Mouse (Mus musculus) cortical plate, adult 2 months (tissue): ENCODE measurements around the gene Gm37240.

ENCODE experiments used
- CTCF ChIP-seq: fragments of 200-500 bp; IDR thresholded peaks from 2 replicates; pipeline ENCODE4 v1.5.1; 2011; ENCODE audit warnings: mild to moderate bottlenecking, control low read depth, low read length; ENCODE audit not compliant: insufficient read depth; ENCODE audit errors: extremely low read depth
- POLR2A ChIP-seq: fragments of 200-500 bp; IDR thresholded peaks from 2 replicates; pipeline ENCODE4 v1.6.1; 2011; ENCODE audit warnings: mild to moderate bottlenecking, low read length, control low read depth; ENCODE audit not compliant: insufficient read depth; ENCODE audit errors: extremely low read depth

GRCm38 (mm10) chr3:85817191-85817590, 70.1 kb downstream of the Gm37240 start, which contains the start of gene Fam160a1:
- TF ChIP-seq POLR2A (no peak), CTCF (no peak)
